Mouse (Mus musculus): ENCODE data around the gene AI661453.

The AI661453 gene

DNA sequence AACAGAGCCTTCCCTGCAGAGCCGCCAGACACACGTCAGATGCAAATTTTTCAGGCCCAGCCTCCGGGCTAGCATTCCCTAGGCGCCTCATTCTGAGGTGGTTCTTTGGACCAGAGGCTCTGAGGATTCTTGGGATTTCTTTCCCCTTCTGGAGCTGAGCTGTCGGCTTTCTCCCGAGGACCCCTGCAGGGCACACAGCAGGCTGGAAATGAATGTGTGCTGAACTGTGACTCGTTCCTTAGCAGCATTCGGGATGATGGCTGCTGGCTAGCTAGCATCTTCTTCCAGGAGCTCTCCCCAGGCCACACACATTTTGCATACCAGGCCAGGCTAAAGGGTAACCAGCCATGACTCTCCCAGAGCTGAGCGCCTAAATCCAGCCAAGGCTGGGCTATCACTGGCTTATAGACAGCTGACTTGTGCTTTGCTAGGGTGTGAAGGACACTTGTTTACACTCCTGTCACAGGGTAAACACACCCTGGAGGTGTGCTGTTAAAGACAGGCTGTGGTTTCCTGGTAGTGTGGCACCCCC, 4.0 kb downstream of the AI661453 start:
- DNase-seq (ENCODE audit: low read depth, low spot score): no peak

DNA sequence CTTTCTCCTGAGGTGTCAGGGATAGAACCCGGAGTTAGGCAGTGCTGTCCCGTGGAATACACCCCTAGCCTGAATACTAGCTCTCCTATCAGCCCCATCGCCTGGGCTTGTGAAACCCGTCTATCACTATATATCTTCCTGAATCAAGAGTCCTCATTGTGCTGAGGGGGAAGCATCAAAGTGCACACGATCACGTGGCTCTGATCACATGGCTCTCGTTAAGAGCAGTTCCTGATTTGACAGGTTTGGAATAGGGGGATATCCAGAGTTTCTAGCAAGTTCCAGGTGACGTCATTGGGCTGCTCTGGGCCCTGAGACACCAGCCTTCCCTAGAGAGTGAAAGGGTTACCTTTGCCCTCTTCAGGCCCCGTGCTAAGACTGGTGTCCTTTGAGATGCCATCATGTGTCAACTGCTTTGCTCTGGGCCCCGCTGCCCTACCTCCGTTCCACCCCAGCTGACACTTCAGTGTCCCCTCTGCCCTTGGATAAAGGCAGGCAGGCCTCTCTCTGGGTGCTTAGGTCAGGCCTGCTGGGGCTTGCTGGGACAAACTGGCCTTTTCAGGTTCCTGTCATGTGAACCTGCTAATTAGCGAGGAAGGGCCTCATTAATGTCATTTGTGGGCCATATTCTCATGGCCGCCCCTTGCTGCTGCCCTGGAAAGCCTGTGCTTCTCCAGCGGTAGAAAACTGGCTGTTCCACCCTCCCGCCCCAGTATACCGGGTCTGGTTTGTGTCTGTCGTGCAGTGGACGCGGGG, 5.1 kb downstream of the AI661453 start:
- DNase-seq (ENCODE audit: low read depth, low spot score): no peak

GRCm38 (mm10) chr17:47442271-47442670, 5.9 kb downstream of the AI661453 start:
- no peak for DNase-seq (ENCODE audit: low read depth, low spot score)

DNA sequence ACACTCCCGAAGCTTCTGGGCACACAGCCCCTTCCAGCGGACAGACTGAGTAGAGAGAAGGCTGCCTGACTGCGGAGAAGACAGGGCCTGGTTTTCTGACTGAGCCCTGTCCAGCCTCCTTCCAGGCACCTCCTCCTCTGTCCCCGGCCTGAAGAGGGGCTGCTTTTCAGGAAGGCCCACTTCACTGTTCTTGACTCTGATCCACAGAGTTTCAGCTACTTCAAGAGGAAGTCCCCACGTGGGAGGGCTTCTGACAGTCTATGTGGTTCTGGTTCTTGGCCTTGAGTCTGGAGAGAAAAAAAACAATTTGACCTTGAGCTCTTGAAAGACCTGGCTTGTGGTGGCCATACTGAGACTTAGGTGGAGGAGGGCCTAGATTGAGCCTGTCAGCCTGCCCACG, 7.7 kb downstream of the AI661453 start:
- no peak for DNase-seq (ENCODE audit: low read depth, low spot score)

GRCm38 (mm10) chr17:47445518-47445917, 9.1 kb downstream of the AI661453 start:
- no peak for DNase-seq (ENCODE audit: low read depth, low spot score)

GRCm38 (mm10) chr17:47446025-47446424, 9.6 kb downstream of the AI661453 start:
- DNase-seq (ENCODE audit: low read depth, low spot score): no peak

GRCm38 (mm10) chr17:47446561-47446960, 10.1 kb downstream of the AI661453 start:
- DNase-seq (ENCODE audit: low read depth, low spot score): no peak

GRCm38 (mm10) chr17:47448523-47449372, 12.3 kb downstream of the AI661453 start:
- no peak for DNase-seq (ENCODE audit: low read depth, low spot score)

GRCm38 (mm10) chr17:47449432-47449831, 13.0 kb downstream of the AI661453 start:
- DNase-seq (ENCODE audit: low read depth, low spot score): no peak

DNA sequence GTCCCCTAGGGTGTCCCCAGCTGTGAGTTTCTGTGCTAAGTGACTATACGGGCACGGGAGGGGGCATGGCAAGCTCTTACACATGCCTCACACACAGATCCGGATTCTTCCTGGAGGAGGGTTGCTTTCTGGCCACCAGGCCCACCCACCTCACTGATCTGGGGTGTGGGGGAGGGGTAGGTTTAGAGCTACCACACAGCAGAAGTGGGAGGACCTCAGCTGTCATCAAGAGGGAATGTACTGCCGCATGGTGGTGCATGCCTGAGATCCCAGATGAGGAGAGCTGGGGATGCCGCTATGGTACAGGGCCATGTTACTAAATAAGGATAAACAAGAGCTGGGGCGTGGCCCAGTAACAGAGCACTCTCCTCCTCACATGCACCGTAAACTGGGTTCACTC, 13.8 kb downstream of the AI661453 start:
- DNase-seq (ENCODE audit: low read depth, low spot score): no peak

GRCm38 (mm10) chr17:47450880-47451565, 14.6 kb downstream of the AI661453 start:
- no peak for DNase-seq (ENCODE audit: low read depth, low spot score)

DNA sequence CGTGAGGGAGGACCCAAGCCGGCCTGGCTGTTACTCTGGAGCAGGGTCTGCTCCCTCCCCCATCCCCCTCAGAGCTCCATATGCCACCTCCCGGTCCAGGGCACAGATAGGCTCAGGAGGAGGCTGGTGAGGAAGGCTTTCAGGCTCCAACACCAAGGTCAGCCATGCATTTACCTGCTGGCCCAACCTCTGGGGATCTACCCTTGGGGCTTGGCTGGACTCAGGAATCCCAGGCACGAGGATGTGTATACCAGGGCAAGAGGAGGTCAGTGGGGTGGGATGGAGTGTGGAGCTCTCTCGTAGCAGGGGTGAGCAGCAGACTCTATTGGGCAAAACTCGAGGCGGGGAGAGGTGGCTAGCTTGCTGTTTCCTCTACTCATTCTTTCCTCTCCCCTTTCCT, 16.5 kb downstream of the AI661453 start:
- DNase-seq (ENCODE audit: low read depth, low spot score): no peak

DNA sequence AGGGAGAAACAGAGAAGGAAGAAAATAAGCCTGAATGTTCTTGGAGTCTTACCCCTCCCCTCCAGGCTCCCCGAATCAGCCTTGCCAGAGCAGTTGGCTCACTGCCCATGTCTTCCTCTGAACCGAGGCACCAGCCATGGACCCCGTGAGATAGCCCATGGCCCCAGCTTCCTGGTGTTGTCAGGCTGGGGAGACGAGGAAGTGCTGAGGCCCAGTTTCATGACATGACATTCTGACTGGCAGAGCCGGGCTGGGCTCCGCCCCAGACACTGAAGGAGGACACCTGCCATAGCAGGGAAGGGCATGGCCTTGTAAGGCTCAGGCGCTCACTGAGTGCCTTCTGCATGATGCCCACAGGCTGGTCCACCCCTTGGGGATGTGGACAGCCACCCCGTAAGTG, 18.3 kb downstream of the AI661453 start:
- DNase-seq (ENCODE audit: low read depth, low spot score): no peak

DNA sequence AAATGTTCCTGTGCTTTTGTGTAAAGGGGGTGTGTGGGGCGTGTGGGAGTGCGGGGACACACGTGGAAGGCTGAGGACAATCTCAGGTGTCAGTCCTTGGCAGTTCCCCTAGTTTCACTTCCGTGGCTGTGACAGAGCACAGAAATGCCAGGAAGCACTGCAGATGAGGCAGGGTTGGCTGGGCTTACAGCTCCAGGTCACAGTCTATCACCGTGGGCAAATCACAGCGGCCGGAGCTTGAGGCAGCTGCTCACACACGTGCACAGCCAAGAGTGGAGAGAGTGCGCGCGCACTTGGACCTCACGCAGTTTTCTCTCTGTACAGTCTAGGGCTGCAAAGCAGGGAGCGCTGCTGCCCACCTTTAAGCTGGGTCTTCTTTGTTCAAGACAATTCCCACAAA, 21.9 kb downstream of the AI661453 start:
- no peak for DNase-seq (ENCODE audit: low read depth, low spot score)

DNA sequence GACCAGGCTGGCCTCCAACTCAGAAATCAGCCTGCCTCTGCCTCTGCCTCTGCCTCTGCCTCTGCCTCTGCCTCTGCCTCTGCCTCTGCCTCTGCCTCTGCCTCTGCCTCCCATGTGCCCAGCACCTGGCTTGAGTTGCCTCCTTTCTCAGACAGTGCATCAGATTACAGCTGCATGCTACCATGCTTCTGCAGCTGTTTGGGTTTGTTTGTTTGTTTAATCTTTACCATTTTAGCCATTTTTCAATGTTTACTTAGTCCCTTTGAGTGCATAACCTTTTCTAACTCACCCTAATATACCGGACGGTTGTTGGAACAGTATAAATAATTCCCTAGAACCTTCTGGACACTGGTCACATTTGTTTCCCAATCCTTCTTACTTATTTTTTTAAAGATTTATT, 22.5 kb downstream of the AI661453 start:
- DNase-seq (ENCODE audit: low read depth, low spot score): no peak

DNA sequence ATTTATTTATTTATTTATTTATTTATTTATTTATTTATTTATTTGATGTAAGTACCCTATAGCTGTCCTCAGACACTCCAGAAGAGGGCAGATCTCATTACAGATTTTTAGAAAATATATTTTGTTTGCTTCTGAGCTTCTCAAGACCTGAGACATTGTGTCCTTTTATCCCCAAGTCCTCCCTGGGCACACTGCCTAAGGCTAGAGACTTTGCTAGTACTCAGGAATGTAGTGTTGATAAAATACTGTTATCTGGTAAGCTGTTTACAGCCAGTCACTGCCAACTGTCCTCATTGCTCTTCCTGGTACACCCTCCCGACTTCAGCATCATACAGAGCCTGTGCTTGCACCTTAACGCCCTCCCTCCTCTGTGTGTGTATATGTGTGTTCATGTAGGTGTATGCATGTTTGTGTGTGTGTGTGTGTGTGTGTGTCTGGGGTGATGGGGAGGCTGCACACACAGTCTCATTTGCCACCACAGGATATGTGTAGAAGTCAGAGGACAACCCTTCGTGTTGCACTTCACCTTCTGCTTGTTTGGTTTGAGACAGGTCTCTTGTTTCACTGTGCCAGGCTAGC, 23.0 kb downstream of the AI661453 start:
- no peak for DNase-seq (ENCODE audit: low read depth, low spot score)

GRCm38 (mm10) chr17:47461688-47462087, 25.3 kb downstream of the AI661453 start:
- no peak for DNase-seq (ENCODE audit: low read depth, low spot score)

- no peak for DNase-seq (ENCODE audit: low read depth, low spot score)
Observed at GRCm38 (mm10) chr17:47462209-47462608, 25.8 kb downstream of the AI661453 start.

- no peak for DNase-seq (ENCODE audit: low read depth, low spot score)
Observed at GRCm38 (mm10) chr17:47462728-47463388, 26.4 kb downstream of the AI661453 start.

DNA sequence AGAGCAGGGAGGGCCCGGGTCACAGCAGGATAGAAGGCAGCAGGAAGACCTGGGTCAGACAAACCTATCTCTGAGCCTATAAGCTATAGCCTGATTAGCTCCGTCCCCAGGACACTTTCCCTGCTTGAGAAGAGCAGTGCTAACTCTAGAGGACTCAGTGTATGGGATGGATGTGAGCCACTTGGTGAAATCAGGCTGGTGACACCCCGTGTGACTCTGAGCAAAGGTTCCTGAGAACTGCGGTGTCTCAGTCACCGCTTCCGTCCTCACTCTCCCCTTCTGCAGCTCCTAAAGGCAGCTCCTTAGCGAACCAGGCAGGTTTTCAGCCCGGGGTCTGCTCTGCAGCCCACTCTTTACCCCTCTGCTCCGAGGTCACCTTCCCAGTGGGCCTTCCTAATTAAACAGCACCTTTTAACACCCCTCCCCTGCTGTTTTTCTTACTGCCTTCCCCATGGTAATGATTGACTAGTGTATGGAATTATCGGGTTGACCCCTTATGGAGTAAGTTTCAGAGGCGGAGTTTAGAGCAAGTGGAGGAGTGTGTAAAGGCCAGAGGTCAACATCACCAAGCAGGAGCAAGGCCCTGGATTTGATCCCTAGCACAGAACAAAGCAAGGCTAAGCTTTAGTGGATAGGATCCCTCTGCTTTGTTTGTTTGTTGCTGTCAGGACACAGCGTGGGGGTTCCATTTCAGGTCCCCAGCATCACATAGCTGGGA, 28.0 kb downstream of the AI661453 start:
- DNase-seq (ENCODE audit: low read depth, low spot score): no peak

DNA sequence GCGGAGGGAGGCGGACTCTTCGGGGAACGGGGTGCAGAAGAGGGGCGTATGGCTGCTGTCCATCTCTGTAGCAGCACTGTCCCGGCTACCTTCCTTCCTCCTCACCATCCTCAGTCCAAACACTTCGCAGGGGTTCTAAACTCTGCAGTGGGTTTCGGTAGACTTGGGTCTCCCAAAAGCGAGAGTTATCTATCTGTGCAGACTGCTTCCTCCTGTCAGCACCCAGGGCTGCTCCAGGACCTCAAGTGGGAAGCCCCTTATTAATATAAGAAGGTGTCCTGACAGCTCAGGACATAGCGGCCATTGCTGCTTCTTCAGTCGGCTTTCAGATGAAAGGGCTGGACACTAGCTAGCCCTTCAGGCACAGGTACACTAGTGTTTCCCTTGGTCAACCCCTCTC, 28.6 kb downstream of the AI661453 start:
- no peak for DNase-seq (ENCODE audit: low read depth, low spot score)
